26 mouse cellular contexts compared by ENCODE assay signal in genomic region chr4:21598024-21598423, GRCm38 (mm10).
DNase-seq lines count a peak whose midpoint lies in the region; ATAC-seq and TF ChIP-seq lines count a peak whose summit lies in the region.
"Had no signal": no experiment of that assay in that cellular context is flagged by ENCODE, and none has a peak within 500 bp of the region (broad histone marks: within the 10 kb centered on the region; RNA-seq: fewer than 3 reads in every experiment).

No protein-coding gene starts in this region.

- intact Hi-C loops in left cerebral cortex, adult 2 months (cut with DNase I) = no loop called here
- intact Hi-C loops in left cerebral cortex, postnatal 10 days (cut with DNase I) = no loop called here

- no peak for DNase-seq in left cerebral cortex, adult 2 months (ENCODE audit: extremely low spot score in 1 of 2, low spot score in 2 of 2)
- no peak for DNase-seq in left cerebral cortex, postnatal 10 days (ENCODE audit: extremely low spot score in 1 of 2, low spot score in 2 of 2)
- DNase-seq in R1 (ENCODE audit: low read depth, low spot score) = peak; percentile 44
- no peak for DNase-seq in thymus, postnatal 4 days
- DNase-seq in lung, postnatal 4 days = no peak
- DNase-seq: cerebellum, adult 11 months; cerebellum, postnatal 25 days; heart, postnatal 36 days; kidney, adult 8-10 months; kidney, postnatal 4 days; layer of hippocampus, postnatal 36 days; left cerebral cortex, postnatal 4 days; lung, adult 18-20 months; lung, postnatal 36 days; right cerebral cortex, postnatal 4 days; thymus, postnatal 36 days had no signal

- H3K4me3 ChIP-seq in forebrain, embryonic 12.5 days (replicated peaks) = no peak overlapping the region
- no peak overlapping the region for H3K4me3 ChIP-seq in forebrain, embryonic 15.5 days
- no peak overlapping the region for H3K4me3 ChIP-seq in left cerebral cortex, adult 2 months
- H3K4me3 ChIP-seq: embryonic facial prominence, embryonic 12.5 days; heart, embryonic 13.5 days; hindbrain, embryonic 15.5 days; midbrain, embryonic 13.5 days; myocyte; neural tube, embryonic 15.5 days had no signal

- H3K4me1 ChIP-seq in forebrain, embryonic 12.5 days = no peaks in the 10 kb centered on the region
- no peaks in the 10 kb centered on the region for H3K4me1 ChIP-seq in forebrain, embryonic 15.5 days
- H3K4me1 ChIP-seq: embryonic facial prominence, embryonic 12.5 days; heart, embryonic 13.5 days; hindbrain, embryonic 15.5 days; midbrain, embryonic 13.5 days; neural tube, embryonic 15.5 days had no signal

- H3K27ac ChIP-seq in forebrain, embryonic 12.5 days = no peak overlapping the region
- no peak overlapping the region for H3K27ac ChIP-seq in forebrain, embryonic 15.5 days (replicated peaks)
- no peak overlapping the region for H3K27ac ChIP-seq in left cerebral cortex, adult 2 months
- H3K27ac ChIP-seq: embryonic facial prominence, embryonic 12.5 days; heart, embryonic 13.5 days; hindbrain, embryonic 15.5 days; midbrain, embryonic 13.5 days; neural tube, embryonic 15.5 days had no signal

- peak; percentile 32 for TF ChIP-seq CTCF in left cerebral cortex, adult 2 months (IDR thresholded peaks at IDR 0.05)

- no peaks in the 10 kb centered on the region for H3K9me3 ChIP-seq in forebrain, embryonic 12.5 days
- H3K9me3 ChIP-seq in forebrain, embryonic 15.5 days = no peaks in the 10 kb centered on the region
- H3K9me3 ChIP-seq: embryonic facial prominence, embryonic 12.5 days; heart, embryonic 13.5 days; hindbrain, embryonic 15.5 days; midbrain, embryonic 13.5 days; neural tube, embryonic 15.5 days had no signal

- peak; percentile 30; the same call in 1 of the 2 replicates for ATAC-seq in forebrain, embryonic 12.5 days (ENCODE audit: low FRiP score)
- ATAC-seq in forebrain, embryonic 15.5 days (replicated peaks) = no peak
- no peak for ATAC-seq in megakaryocyte progenitor cell, adult 5-6 weeks (replicated peaks; ENCODE audit: poor library complexity)
- ATAC-seq: activated CD4-positive, CD25-positive, alpha-beta regulatory T cell, adult 4 months; midbrain, embryonic 13.5 days had no signal

- WGBS in forebrain, embryonic 12.5 days = 60% methylated on average over 2 of the region's 2 CpGs
- WGBS in forebrain, embryonic 15.5 days = 54% methylated on average over 2 of the region's 2 CpGs

- H3K9ac ChIP-seq in forebrain, embryonic 12.5 days = no peak overlapping the region
- H3K9ac ChIP-seq in forebrain, embryonic 15.5 days (replicated peaks) = no peak overlapping the region
- H3K9ac ChIP-seq: embryonic facial prominence, embryonic 12.5 days; heart, embryonic 13.5 days; hindbrain, embryonic 15.5 days; midbrain, embryonic 13.5 days; neural tube, embryonic 15.5 days had no signal

- no peak overlapping the region for H3K4me2 ChIP-seq in forebrain, embryonic 12.5 days
- H3K4me2 ChIP-seq in forebrain, embryonic 15.5 days (replicated peaks) = no peak overlapping the region
- H3K4me2 ChIP-seq: embryonic facial prominence, embryonic 12.5 days; heart, embryonic 13.5 days; hindbrain, embryonic 15.5 days; midbrain, embryonic 13.5 days; neural tube, embryonic 15.5 days had no signal

- no peaks in the 10 kb centered on the region for H3K36me3 ChIP-seq in forebrain, embryonic 12.5 days (replicated peaks)
- no peaks in the 10 kb centered on the region for H3K36me3 ChIP-seq in forebrain, embryonic 15.5 days
- H3K36me3 ChIP-seq: embryonic facial prominence, embryonic 12.5 days; heart, embryonic 13.5 days; hindbrain, embryonic 15.5 days; midbrain, embryonic 13.5 days; neural tube, embryonic 15.5 days had no signal

- H3K27me3 ChIP-seq in forebrain, embryonic 12.5 days = no peaks in the 10 kb centered on the region
- H3K27me3 ChIP-seq in forebrain, embryonic 15.5 days = no peaks in the 10 kb centered on the region
- H3K27me3 ChIP-seq: embryonic facial prominence, embryonic 12.5 days; heart, embryonic 13.5 days; hindbrain, embryonic 15.5 days; midbrain, embryonic 13.5 days; neural tube, embryonic 15.5 days had no signal
